Mouse (Mus musculus) ES-E14 (cell line): ENCODE measurements around the gene Lamp5.

ENCODE experiments used
- CHD2 ChIP-seq: IDR thresholded peaks from 2 replicates; pipeline ENCODE4 v1.6.1; 2014; ENCODE audit warnings: mild to moderate bottlenecking, low read depth, low read length, inconsistent platforms
- HCFC1 ChIP-seq: IDR thresholded peaks from 2 replicates; pipeline ENCODE4 v1.6.1; 2012; ENCODE audit warnings: low read length, inconsistent platforms, borderline replicate concordance; ENCODE audit not compliant: insufficient read depth

DNA sequence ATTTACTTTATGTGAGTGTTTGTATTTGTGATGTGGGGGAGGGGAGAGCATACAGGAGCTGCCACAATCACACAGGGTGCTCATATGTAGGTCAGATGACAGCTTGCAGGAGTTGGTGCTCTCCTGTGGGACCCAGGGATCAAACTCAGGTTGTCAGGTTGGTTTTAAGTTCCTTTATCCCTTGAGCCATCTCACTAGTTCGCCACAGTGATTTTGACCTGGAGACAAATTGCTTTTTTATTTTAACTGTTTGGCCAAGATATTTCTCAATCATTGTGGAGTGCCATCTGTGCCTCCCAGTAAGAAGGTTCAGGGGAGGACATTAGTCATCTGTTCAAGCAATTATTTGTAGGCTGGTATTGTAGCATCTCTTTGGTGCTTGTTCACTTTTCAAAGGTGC lies 48.2 kb upstream of the Lamp5 start:
- TF ChIP-seq CHD2 (no peak), HCFC1 (no peak)
